Mouse (Mus musculus): ENCODE data around the gene Gm960. TPM values are rescaled to one million over a fixed set of nuclear protein-coding genes. Genes with fewer than 3 reads are reported as not detected.

The Gm960 gene
- polyA plus RNA-seq (2012; rRNA removed): 3.9 and 4.5 TPM in 2 replicates

GRCm38 (mm10) chr19:4698205-4698677 lies at the start of gene Gm960:
TSS of gene Gm960 (minus strand) at chr19:4698668.
- DNase-seq (ENCODE audit: extremely low spot score in 1 of 2, low spot score in 1 of 2): peak in 1 of 2 experiments; percentile 86

GRCm38 (mm10) chr19:4747631-4748312 lies 49.3 kb upstream of the Gm960 start:
- no peak for DNase-seq (ENCODE audit: extremely low spot score in 1 of 2, low spot score in 1 of 2)

- no peak for DNase-seq (ENCODE audit: extremely low spot score in 1 of 2, low spot score in 1 of 2)
Observed at GRCm38 (mm10) chr19:4746611-4747010, 48.1 kb upstream of the Gm960 start.

- no peak for DNase-seq (ENCODE audit: extremely low spot score in 1 of 2, low spot score in 1 of 2)
Observed at GRCm38 (mm10) chr19:4745681-4746080, 47.2 kb upstream of the Gm960 start.

- DNase-seq (ENCODE audit: extremely low spot score in 1 of 2, low spot score in 1 of 2): no peak
Observed at GRCm38 (mm10) chr19:4745057-4745456, 46.6 kb upstream of the Gm960 start.

GRCm38 (mm10) chr19:4744026-4744425 lies 45.6 kb upstream of the Gm960 start:
- DNase-seq (ENCODE audit: extremely low spot score in 1 of 2, low spot score in 1 of 2): no peak

GRCm38 (mm10) chr19:4743524-4743923 lies 45.1 kb upstream of the Gm960 start:
- peak in 1 of 2 experiments; percentile 66 for DNase-seq (ENCODE audit: extremely low spot score in 1 of 2, low spot score in 1 of 2)

GRCm38 (mm10) chr19:4742229-4742628 lies 43.8 kb upstream of the Gm960 start:
- DNase-seq (ENCODE audit: extremely low spot score in 1 of 2, low spot score in 1 of 2): no peak

GRCm38 (mm10) chr19:4741482-4741881 lies 43.0 kb upstream of the Gm960 start:
- peak in 1 of 2 experiments; percentile 54 for DNase-seq (ENCODE audit: extremely low spot score in 1 of 2, low spot score in 1 of 2)

- no peak for DNase-seq (ENCODE audit: extremely low spot score in 1 of 2, low spot score in 1 of 2)
Observed at GRCm38 (mm10) chr19:4739762-4740161, 41.3 kb upstream of the Gm960 start.

- no peak for DNase-seq (ENCODE audit: extremely low spot score in 1 of 2, low spot score in 1 of 2)
Observed at GRCm38 (mm10) chr19:4739053-4739452, 40.6 kb upstream of the Gm960 start.

GRCm38 (mm10) chr19:4737866-4738265 lies 39.4 kb upstream of the Gm960 start:
- DNase-seq (ENCODE audit: extremely low spot score in 1 of 2, low spot score in 1 of 2): no peak

GRCm38 (mm10) chr19:4733052-4733451 lies 34.6 kb upstream of the Gm960 start:
- no peak for DNase-seq (ENCODE audit: extremely low spot score in 1 of 2, low spot score in 1 of 2)

GRCm38 (mm10) chr19:4729186-4729585 lies 30.7 kb upstream of the Gm960 start:
- DNase-seq (ENCODE audit: extremely low spot score in 1 of 2, low spot score in 1 of 2): no peak

GRCm38 (mm10) chr19:4720671-4721244 lies 22.3 kb upstream of the Gm960 start:
- DNase-seq (ENCODE audit: extremely low spot score in 1 of 2, low spot score in 1 of 2): no peak

- no peak for DNase-seq (ENCODE audit: extremely low spot score in 1 of 2, low spot score in 1 of 2)
Observed at GRCm38 (mm10) chr19:4720112-4720511, 21.6 kb upstream of the Gm960 start.

- DNase-seq (ENCODE audit: extremely low spot score in 1 of 2, low spot score in 1 of 2): no peak
Observed at GRCm38 (mm10) chr19:4719351-4719764, 20.9 kb upstream of the Gm960 start.

- peak in 1 of 2 experiments; percentile 57 for DNase-seq (ENCODE audit: extremely low spot score in 1 of 2, low spot score in 1 of 2)
Observed at GRCm38 (mm10) chr19:4718716-4719115, 20.2 kb upstream of the Gm960 start.

- no peak for DNase-seq (ENCODE audit: extremely low spot score in 1 of 2, low spot score in 1 of 2)
Observed at GRCm38 (mm10) chr19:4717281-4717680, 18.8 kb upstream of the Gm960 start.

- no peak for DNase-seq (ENCODE audit: extremely low spot score in 1 of 2, low spot score in 1 of 2)
Observed at GRCm38 (mm10) chr19:4716756-4717155, 18.3 kb upstream of the Gm960 start.

- DNase-seq (ENCODE audit: extremely low spot score in 1 of 2, low spot score in 1 of 2): no peak
Observed at GRCm38 (mm10) chr19:4713886-4714285, 15.4 kb upstream of the Gm960 start.

Data from frontal cortex, adult 2 months (tissue).